Mouse (Mus musculus): ENCODE results near the gene Rcn1. TPM values are rescaled to one million over a fixed set of nuclear protein-coding genes. Genes with fewer than 3 reads are reported as not detected.

The Rcn1 gene
- 54.3 and 57.5 TPM in 2 replicates for polyA plus RNA-seq (2015; fragmentation: Nextera tagmentation; extraction: Ambion mirVana)

DNA sequence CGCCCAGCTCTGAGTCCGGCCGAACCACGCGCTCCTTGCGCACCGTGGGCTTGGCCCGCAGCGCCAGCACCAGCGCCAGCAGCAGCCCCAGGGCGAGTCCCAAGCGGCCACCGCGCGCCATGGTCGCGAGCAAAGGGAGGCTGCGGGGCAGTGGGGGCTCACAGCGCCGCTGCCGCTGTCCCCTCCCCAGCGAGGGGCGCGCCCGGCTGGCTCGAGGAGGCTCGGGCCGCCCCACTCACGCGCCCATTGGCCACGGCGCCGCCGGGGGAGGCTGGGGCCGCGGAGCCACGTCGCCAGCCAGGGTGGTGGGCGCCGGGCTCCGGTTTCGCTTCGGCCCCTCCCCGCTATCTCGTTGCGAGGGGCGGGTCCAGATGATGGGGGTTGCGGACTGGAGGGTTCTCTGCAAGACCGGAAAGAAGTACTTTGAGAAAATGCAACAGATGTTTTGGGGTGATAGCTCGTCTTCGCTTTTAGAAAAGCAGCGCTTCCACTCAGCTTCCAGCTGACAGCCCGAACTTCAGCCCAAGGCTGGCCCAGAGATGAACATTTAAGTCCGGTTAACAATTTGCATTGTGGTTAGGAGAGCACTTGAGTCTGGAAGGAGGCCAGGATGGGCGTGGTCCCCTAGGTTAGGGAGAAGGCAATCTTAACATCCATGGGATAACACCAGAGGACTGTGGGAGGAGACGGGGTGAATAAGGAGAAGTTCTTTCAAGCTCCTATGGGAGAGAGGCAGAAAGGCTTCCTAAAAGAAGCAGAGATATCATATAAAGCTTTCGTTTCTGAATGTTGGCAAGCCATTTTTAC, at the start of gene Rcn1:
Rcn1 (minus strand) TSS at position 235 of the 807 bp plus-strand sequence.
- under 1% methylated on average over 53 of the region's 57 CpGs for WGBS
- peak; percentile 90 for ATAC-seq (replicated peaks)
- peaks cover 23% of the 10 kb centered on the region for H3K4me1 ChIP-seq

DNA sequence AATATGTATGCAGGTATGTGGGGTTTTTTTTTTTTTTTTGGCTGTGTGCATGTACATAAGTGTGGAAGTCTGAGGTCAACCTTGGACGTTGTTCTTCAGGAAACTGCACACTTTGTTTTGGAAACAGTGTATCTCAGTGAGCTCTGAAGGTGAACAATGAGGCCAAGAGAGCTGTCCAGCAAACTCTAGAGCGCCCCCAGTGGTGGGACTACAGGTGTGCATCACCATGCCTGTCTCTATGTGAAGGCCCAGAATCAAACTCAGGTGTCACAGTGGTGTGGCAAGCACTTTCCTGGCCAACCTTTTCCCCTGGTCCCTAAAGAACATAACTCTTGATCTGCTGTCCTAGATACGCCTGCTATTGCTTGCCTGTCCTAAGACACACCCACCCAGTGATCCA, 45.0 kb upstream of the Rcn1 start:
- Histone ChIP-seq H3K9ac (no peak overlapping the region), H3K4me1 (no peaks in the 10 kb centered on the region), H3K36me3 (replicated peaks) (no peaks in the 10 kb centered on the region), H3K4me2 (no peak overlapping the region), H3K27me3 (replicated peaks) (no peaks in the 10 kb centered on the region), H3K27ac (no peak overlapping the region), H3K4me3 (no peak overlapping the region), H3K9me3 (no peaks in the 10 kb centered on the region)
- 41% methylated on average over 3 of the region's 3 CpGs for WGBS
- ATAC-seq (replicated peaks), result no peak

More for the DNA sequence above, at the start of gene Rcn1:
- peak within 1 kb of the TSS; percentile 69 for H3K9ac ChIP-seq
- H3K27me3 ChIP-seq (replicated peaks), result peaks cover 3% of the 10 kb centered on the region; the same call in 1 of the 2 replicates
- no peaks in the 10 kb centered on the region for H3K36me3 ChIP-seq (replicated peaks)
- H3K4me3 ChIP-seq, result peak within 1 kb of the TSS; percentile 66
- peak within 1 kb of the TSS; percentile 46 for H3K27ac ChIP-seq
- H3K9me3 ChIP-seq, result no peaks in the 10 kb centered on the region
- H3K4me2 ChIP-seq, result peak within 1 kb of the TSS; percentile 98

DNA sequence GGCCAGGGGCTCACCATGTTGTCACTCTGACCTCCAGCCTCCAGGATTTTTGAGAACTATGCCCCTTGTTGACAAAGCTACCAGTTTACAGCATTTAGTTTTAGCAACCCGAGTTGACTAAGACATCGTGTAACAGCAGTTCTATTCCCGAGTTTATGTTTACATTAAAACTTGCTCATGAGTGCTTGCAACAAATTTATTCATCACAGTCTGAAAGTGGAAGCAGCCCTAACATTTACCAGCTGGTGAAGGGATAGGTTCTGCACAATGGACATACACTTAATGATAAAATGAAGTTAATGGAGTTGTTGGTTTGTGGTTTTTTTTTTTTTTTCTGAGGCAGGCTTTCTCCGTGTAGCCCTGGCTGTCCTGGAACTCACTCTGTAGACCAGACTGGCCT, 39.9 kb upstream of the Rcn1 start:
- Histone ChIP-seq H3K36me3 (replicated peaks) (no peaks in the 10 kb centered on the region), H3K4me3 (no peak overlapping the region), H3K9ac (no peak overlapping the region), H3K4me2 (no peak overlapping the region), H3K27me3 (replicated peaks) (no peaks in the 10 kb centered on the region), H3K9me3 (no peaks in the 10 kb centered on the region), H3K27ac (no peak overlapping the region), H3K4me1 (no peaks in the 10 kb centered on the region)
- 83% methylated on average over 4 of the region's 4 CpGs for WGBS
- no peak for ATAC-seq (replicated peaks)

DNA sequence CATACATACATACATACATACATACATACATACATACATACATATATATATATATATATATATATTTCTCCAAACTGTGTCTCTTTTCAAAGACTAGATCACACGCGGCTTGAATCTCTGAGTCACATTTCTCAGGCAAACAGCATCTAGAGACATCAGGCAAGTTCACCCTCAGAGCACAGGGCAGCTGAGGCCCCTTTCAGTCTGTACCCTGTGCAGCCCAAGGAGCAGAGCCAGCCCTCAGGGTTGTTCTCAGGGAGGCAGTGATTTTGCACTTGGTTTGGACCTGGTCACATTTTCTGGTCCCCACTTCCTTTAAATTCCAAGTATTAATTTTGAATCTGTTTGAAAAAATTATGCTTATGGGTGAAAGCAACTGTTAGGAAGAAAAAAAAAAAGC, 39.4 kb upstream of the Rcn1 start:
- no peak overlapping the region for H3K9ac ChIP-seq
- H3K4me2 ChIP-seq, result no peak overlapping the region
- H3K27me3 ChIP-seq (replicated peaks), result no peaks in the 10 kb centered on the region
- 88% methylated on average over 2 of the region's 2 CpGs for WGBS
- no peak overlapping the region for H3K27ac ChIP-seq
- no peaks in the 10 kb centered on the region for H3K36me3 ChIP-seq (replicated peaks)
- H3K9me3 ChIP-seq, result no peaks in the 10 kb centered on the region
- ATAC-seq (replicated peaks), result no peak
- no peaks in the 10 kb centered on the region for H3K4me1 ChIP-seq
- H3K4me3 ChIP-seq, result no peak overlapping the region

DNA sequence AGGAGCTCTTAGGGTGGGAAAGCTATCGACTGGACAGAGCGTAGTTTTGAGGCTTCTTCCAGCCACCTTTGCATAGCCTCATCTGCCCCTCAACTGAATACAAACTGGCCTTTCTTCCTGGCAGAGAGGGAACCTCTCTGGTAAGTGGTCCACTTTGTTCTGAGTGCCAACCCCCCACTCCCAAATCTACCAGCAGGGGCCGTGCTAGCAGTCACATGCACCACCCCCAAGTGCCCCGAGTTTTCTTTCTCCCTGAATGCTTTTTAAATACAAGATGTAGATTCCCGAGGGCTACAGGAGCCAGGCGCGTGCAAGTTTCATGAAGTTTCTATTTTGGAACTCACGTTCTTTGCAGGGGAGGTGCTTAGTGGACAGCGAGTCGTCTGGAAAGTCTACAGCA, 33.8 kb upstream of the Rcn1 start:
- Histone ChIP-seq H3K27ac (no peak overlapping the region), H3K9ac (no peak overlapping the region), H3K9me3 (no peaks in the 10 kb centered on the region), H3K36me3 (replicated peaks) (no peaks in the 10 kb centered on the region), H3K4me3 (no peak overlapping the region), H3K27me3 (replicated peaks) (peaks cover 3% of the 10 kb centered on the region; the same call in 1 of the 2 replicates), H3K4me2 (peak overlapping the region; percentile 19), H3K4me1 (0 out of 2 replicates have a peak, but pooled peaks cover 1% of the 10 kb centered on the region)
- WGBS, result 19% methylated on average over 10 of the region's 10 CpGs
- ATAC-seq (replicated peaks), result no peak

DNA sequence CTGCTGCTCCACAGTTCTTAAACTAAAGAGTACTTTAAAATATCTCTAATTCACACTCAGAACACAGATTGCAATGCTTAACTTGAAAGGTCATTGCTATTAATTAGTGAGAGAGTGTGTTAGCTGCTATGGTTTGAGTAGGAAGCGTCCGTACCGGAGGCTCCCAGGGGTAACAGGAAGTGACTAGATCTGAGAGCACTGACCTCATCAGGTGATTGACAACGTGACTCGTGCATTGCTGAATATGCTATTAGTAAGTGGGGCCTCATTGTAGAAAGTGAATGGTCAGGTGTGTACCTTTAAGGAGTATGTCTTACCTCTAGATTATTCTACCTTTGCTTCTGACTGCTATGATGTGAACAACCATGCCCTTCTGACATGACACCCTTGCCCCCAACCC, 31.3 kb upstream of the Rcn1 start:
- no peak for ATAC-seq (replicated peaks)
- H3K9me3 ChIP-seq, result no peaks in the 10 kb centered on the region
- H3K4me2 ChIP-seq, result no peak overlapping the region
- H3K4me3 ChIP-seq, result no peak overlapping the region
- 85% methylated on average over 5 of the region's 5 CpGs for WGBS
- no peaks in the 10 kb centered on the region for H3K36me3 ChIP-seq (replicated peaks)
- peaks cover 7% of the 10 kb centered on the region; the same call in 1 of the 2 replicates for H3K27me3 ChIP-seq (replicated peaks)
- 0 out of 2 replicates have a peak, but pooled peaks cover 2% of the 10 kb centered on the region for H3K4me1 ChIP-seq
- no peak overlapping the region for H3K9ac ChIP-seq
- no peak overlapping the region for H3K27ac ChIP-seq

DNA sequence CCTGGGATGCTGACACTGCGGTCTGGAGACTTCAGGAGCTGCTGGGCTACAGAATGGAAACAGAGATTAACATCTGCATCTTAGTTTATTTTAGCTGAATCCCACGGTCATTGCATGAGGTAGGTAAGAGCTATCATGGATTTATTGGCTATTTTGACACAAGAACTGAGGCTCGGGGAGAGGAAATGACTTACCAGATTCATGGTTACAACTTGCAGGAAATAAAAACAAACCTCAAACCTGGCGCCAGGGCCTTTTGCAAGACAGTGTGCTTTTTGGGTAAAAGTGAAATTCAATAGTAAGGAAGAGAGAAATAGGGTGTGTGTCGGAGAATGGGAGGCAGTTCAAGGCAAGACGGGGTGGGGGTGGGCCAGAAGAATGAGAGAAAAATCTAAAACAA, 30.8 kb upstream of the Rcn1 start:
- 86% methylated on average over 6 of the region's 6 CpGs for WGBS
- no peak overlapping the region for H3K27ac ChIP-seq
- ATAC-seq (replicated peaks), result no peak

DNA sequence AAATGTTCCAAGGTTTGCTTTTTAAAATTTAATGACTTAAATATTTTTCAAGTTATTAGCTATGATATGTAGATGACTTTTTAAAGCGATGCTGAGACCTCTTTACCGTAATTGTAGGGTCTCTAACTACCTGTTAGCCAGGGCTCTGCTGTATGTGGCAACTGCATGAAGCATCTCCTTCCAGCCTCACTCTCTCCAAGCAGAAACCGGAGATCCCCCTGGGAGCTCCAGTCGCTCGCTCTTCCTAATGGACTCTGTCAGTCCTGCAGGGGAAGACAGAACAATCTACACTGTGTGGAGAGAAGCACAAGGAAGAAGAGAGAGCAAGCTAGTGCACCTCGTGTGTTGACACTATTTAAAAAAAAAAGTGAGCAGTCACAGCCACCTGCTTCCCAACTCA, 29.3 kb upstream of the Rcn1 start:
- H3K9ac ChIP-seq, result no peak overlapping the region
- H3K4me3 ChIP-seq, result no peak overlapping the region
- no peak overlapping the region for H3K27ac ChIP-seq
- H3K27me3 ChIP-seq (replicated peaks), result peaks cover 8% of the 10 kb centered on the region; the same call in 1 of the 2 replicates
- H3K9me3 ChIP-seq, result no peaks in the 10 kb centered on the region
- no peaks in the 10 kb centered on the region for H3K36me3 ChIP-seq (replicated peaks)
- WGBS, result 16% methylated on average over 6 of the region's 6 CpGs
- ATAC-seq (replicated peaks), result no peak
- H3K4me1 ChIP-seq, result 0 out of 2 replicates have a peak, but pooled peaks cover 2% of the 10 kb centered on the region
- H3K4me2 ChIP-seq, result no peak overlapping the region

More for the DNA sequence above, 30.8 kb upstream of the Rcn1 start:
- Histone ChIP-seq H3K4me2 (no peak overlapping the region), H3K36me3 (replicated peaks) (no peaks in the 10 kb centered on the region), H3K27me3 (replicated peaks) (peaks cover 8% of the 10 kb centered on the region; the same call in 1 of the 2 replicates), H3K4me3 (no peak overlapping the region), H3K9me3 (no peaks in the 10 kb centered on the region), H3K9ac (no peak overlapping the region), H3K4me1 (0 out of 2 replicates have a peak, but pooled peaks cover 2% of the 10 kb centered on the region)

DNA sequence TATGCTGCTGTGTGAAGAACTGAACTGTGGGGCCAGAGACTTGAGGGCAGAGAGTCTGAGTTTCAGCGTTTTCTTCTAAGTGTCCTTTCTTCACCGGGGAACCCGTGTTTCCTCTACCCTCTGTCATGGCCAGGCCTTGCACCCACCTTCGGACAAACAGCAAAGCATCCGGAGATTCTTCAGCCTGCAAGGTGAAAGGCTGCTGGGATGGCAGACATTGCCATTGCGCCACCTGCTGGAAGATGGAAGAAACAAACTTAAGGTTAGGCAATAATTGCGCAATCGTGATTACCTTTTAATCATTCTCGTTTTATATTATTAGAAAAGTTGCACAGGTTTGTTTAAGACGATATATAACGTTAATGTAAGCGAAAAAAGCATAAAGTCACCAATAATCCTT, 28.9 kb upstream of the Rcn1 start:
- H3K4me3 ChIP-seq, result no peak overlapping the region
- no peak overlapping the region for H3K27ac ChIP-seq
- H3K36me3 ChIP-seq (replicated peaks), result no peaks in the 10 kb centered on the region
- H3K27me3 ChIP-seq (replicated peaks), result peaks cover 8% of the 10 kb centered on the region; the same call in 1 of the 2 replicates
- no peaks in the 10 kb centered on the region for H3K9me3 ChIP-seq
- no peak overlapping the region for H3K4me2 ChIP-seq
- no peak overlapping the region for H3K9ac ChIP-seq
- WGBS, result 4% methylated on average over 12 of the region's 12 CpGs
- 0 out of 2 replicates have a peak, but pooled peaks cover 2% of the 10 kb centered on the region for H3K4me1 ChIP-seq
- peak; percentile 71 for ATAC-seq (replicated peaks)

DNA sequence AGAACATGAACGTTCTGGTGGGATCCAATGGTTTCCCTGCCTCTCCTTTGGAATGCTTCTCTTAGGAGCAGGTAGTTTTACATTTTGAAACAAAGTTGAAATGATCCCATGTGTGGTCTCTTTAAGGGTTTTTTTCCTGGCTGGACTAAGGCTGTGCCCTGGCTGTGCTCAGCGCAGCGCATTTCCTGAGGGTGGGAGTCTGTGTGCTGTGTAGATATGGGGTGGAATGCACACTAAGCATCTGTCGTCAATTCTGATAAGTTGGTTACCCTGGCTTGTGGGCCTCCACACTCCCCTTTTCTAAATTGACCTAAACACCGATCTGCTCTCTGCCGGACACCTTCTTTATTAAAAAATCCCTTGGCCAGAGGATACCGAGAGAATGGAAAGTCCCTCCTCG, 28.3 kb upstream of the Rcn1 start:
- WGBS, result 74% methylated on average over 8 of the region's 8 CpGs
- H3K27me3 ChIP-seq (replicated peaks), result peaks cover 8% of the 10 kb centered on the region; the same call in 1 of the 2 replicates
- H3K27ac ChIP-seq, result no peak overlapping the region
- no peaks in the 10 kb centered on the region for H3K36me3 ChIP-seq (replicated peaks)
- no peak overlapping the region for H3K4me2 ChIP-seq
- H3K4me1 ChIP-seq, result 0 out of 2 replicates have a peak, but pooled peaks cover 2% of the 10 kb centered on the region
- ATAC-seq (replicated peaks), result no peak
- H3K4me3 ChIP-seq, result no peak overlapping the region
- no peaks in the 10 kb centered on the region for H3K9me3 ChIP-seq
- H3K9ac ChIP-seq, result no peak overlapping the region

DNA sequence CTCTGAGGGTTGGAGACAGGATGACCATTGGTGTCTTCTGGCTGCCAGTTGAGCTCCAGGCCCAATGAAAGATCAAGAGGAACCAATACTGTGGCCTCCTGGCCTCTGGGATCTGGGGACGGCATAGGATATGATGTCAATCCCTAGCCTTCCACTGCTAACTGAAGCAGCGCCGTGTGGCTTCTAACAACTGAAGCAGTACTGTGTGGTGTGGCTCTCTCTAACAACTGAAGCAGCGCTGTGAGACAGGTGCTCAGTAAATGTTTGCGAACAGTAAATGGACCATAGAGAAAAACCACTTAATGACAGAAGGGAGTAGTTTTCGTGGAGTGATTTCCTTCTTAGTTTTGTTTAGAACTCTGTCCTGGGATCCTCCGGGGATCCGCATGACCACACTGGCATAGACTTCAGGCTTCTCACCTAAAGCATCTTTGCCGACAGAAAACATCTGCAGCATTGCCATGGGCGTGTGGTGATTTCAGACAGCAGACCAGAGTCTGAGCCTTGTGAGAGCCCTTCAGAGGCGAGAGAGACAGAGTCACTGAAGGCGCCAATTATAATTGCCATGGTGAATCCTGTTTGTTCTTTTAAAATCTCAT, 19.6 kb upstream of the Rcn1 start:
- no peaks in the 10 kb centered on the region for H3K9me3 ChIP-seq
- WGBS, result 87% methylated on average over 12 of the region's 12 CpGs
- H3K27ac ChIP-seq, result no peak overlapping the region
- H3K36me3 ChIP-seq (replicated peaks), result no peaks in the 10 kb centered on the region
- H3K27me3 ChIP-seq (replicated peaks), result no peaks in the 10 kb centered on the region
- ATAC-seq (replicated peaks), result no peak
- no peak overlapping the region for H3K4me3 ChIP-seq
- H3K4me2 ChIP-seq, result no peak overlapping the region
- H3K4me1 ChIP-seq, result peaks cover 23% of the 10 kb centered on the region
- H3K9ac ChIP-seq, result no peak overlapping the region

DNA sequence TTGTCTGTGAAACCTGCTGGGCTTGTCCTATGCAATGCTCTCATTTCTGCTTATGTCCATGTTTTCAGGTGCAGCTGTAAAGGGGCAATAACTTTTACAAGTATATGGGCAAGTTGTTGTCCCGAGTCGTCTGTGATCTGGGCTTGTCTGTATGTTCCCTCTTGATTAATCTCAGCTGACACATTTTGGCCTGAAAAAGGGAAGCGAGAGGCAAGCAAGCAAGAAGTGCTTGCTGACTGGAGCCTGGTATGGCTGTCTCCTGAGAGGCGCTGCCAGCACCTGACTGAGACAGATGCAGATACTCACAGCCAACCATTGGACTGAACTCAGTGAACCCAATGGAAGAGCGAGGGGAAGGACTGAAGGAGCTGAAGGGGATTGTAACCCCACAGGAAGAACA, 18.5 kb upstream of the Rcn1 start:
- Histone ChIP-seq H3K9ac (no peak overlapping the region), H3K4me3 (no peak overlapping the region), H3K9me3 (no peaks in the 10 kb centered on the region), H3K36me3 (replicated peaks) (no peaks in the 10 kb centered on the region), H3K27me3 (replicated peaks) (no peaks in the 10 kb centered on the region), H3K27ac (no peak overlapping the region), H3K4me1 (peaks cover 23% of the 10 kb centered on the region), H3K4me2 (no peak overlapping the region)
- whole genome bisulfite sequencing, result 90% methylated on average over 5 of the region's 5 CpGs
- ATAC-seq (replicated peaks), result no peak
